Mouse (Mus musculus) neural tube, embryonic 13.5 days (tissue): ENCODE results near the gene Chn2. TPM values are rescaled to one million over a fixed set of nuclear protein-coding genes. Genes with fewer than 3 reads are reported as not detected.

Experiments
- ATAC-seq: fragments of 200-750 bp; cut with Nextera tagmentation; 2 replicates; pipeline ENCODE4 v1.8.0; 2017; ENCODE audit warnings: low read depth, mild to moderate bottlenecking, moderate TSS enrichment, moderate library complexity
- H3K27ac ChIP-seq: fragments of 300-500 bp; sonication (generic); replicated peaks from 2 replicates; pipeline ENCODE4 v1.5.1; 2015; ENCODE audit warnings: moderate library complexity, mild to moderate bottlenecking, inconsistent platforms
- H3K27me3 ChIP-seq: fragments of 300-500 bp; sonication (generic); 2 replicates; pipeline ENCODE4 v1.6.1; 2015; ENCODE audit warnings: mild to moderate bottlenecking, inconsistent platforms
- H3K36me3 ChIP-seq: fragments of 300-500 bp; sonication (generic); 2 replicates; pipeline ENCODE4 v1.6.1; 2015; ENCODE audit warnings: mild to moderate bottlenecking, inconsistent platforms
- H3K4me1 ChIP-seq: fragments of 300-500 bp; sonication (generic); replicated peaks from 2 replicates; pipeline ENCODE4 v1.6.1; 2015; ENCODE audit warnings: inconsistent platforms
- H3K4me2 ChIP-seq: fragments of 300-500 bp; sonication (generic); 2 replicates; pipeline ENCODE4 v1.6.1; 2015; ENCODE audit warnings: inconsistent platforms, mild to moderate bottlenecking, moderate library complexity
- H3K4me3 ChIP-seq: fragments of 300-500 bp; sonication (generic); 2 replicates; pipeline ENCODE4 v1.5.1; 2015; ENCODE audit warnings: mild to moderate bottlenecking, inconsistent platforms
- H3K9ac ChIP-seq: fragments of 300-500 bp; sonication (generic); 2 replicates; pipeline ENCODE4 v1.6.1; 2015; ENCODE audit warnings: moderate library complexity, mild to moderate bottlenecking, inconsistent platforms
- H3K9me3 ChIP-seq: fragments of 300-500 bp; sonication (generic); 2 replicates; pipeline ENCODE4 v1.6.1; 2016; ENCODE audit warnings: inconsistent platforms
- WGBS: fragments of 180-500 bp; shearing (Covaris S2); methylation state at CpG from one replicate; pipeline ENCODE4 v1.1.7; 2015; 5-methylcytosine and 5-hydroxymethylcytosine counted together
- polyA plus RNA-seq: library from polyadenylated mRNA; unstranded; fragments of >200 nt; fragmentation: Nextera tagmentation; extraction: Ambion mirVana; gene quantifications from 2 replicates; pipeline ENCODE4 v1.2.1, GENCODE M21; 2015

Gene Chn2
- polyA plus RNA-seq, 1 experiment from 2014 or later, result 20.6 TPM

- Histone ChIP-seq H3K4me1 (no peaks in the 10 kb centered on the region), H3K4me2 (no peak overlapping the region), H3K4me3 (no peak overlapping the region), H3K27me3 (no peaks in the 10 kb centered on the region), H3K9ac (no peak overlapping the region), H3K36me3 (peaks cover 8% of the 10 kb centered on the region), H3K9me3 (peaks cover 9% of the 10 kb centered on the region), H3K27ac (no peak overlapping the region)
- no peak for ATAC-seq
- WGBS, result 79% methylated on average over 9 of the region's 9 CpGs
Observed at GRCm38 (mm10) chr6:54242286-54242685, 202.9 kb downstream of the Chn2 start.

- no peak overlapping the region for H3K27ac ChIP-seq
- no peak overlapping the region for H3K4me2 ChIP-seq
- H3K9me3 ChIP-seq, result no peaks in the 10 kb centered on the region
- H3K36me3 ChIP-seq, result no peaks in the 10 kb centered on the region
- H3K27me3 ChIP-seq, result no peaks in the 10 kb centered on the region
- no peaks in the 10 kb centered on the region for H3K4me1 ChIP-seq
- WGBS, result 76% methylated on average over 8 of the region's 8 CpGs
- H3K9ac ChIP-seq, result no peak overlapping the region
- ATAC-seq, result no peak
- no peak overlapping the region for H3K4me3 ChIP-seq
Observed at GRCm38 (mm10) chr6:54248354-54249252, 209.2 kb downstream of the Chn2 start.

- no peaks in the 10 kb centered on the region for H3K9me3 ChIP-seq
- H3K27ac ChIP-seq, result no peak overlapping the region
- no peak overlapping the region for H3K9ac ChIP-seq
- no peak overlapping the region for H3K4me3 ChIP-seq
- H3K4me2 ChIP-seq, result no peak overlapping the region
- WGBS, result 47% methylated on average over 17 of the region's 17 CpGs
- H3K36me3 ChIP-seq, result no peaks in the 10 kb centered on the region
- no peak for ATAC-seq
- H3K4me1 ChIP-seq, result peaks cover 10% of the 10 kb centered on the region
- H3K27me3 ChIP-seq, result no peaks in the 10 kb centered on the region
Observed at GRCm38 (mm10) chr6:54251401-54252191, 212.2 kb downstream of the Chn2 start.

GRCm38 (mm10) chr6:54253206-54253605 is 213.9 kb downstream of the Chn2 start:
- H3K4me1 ChIP-seq, result peaks cover 10% of the 10 kb centered on the region
- no peaks in the 10 kb centered on the region for H3K36me3 ChIP-seq
- no peak overlapping the region for H3K27ac ChIP-seq
- no peak overlapping the region for H3K9ac ChIP-seq
- ATAC-seq, result no peak
- 73% methylated on average over 5 of the region's 5 CpGs for WGBS
- H3K9me3 ChIP-seq, result no peaks in the 10 kb centered on the region
- H3K27me3 ChIP-seq, result no peaks in the 10 kb centered on the region
- H3K4me2 ChIP-seq, result no peak overlapping the region
- no peak overlapping the region for H3K4me3 ChIP-seq

GRCm38 (mm10) chr6:54253881-54254280 is 214.5 kb downstream of the Chn2 start:
- peaks cover 10% of the 10 kb centered on the region for H3K4me1 ChIP-seq
- H3K36me3 ChIP-seq, result no peaks in the 10 kb centered on the region
- H3K27me3 ChIP-seq, result no peaks in the 10 kb centered on the region
- no peaks in the 10 kb centered on the region for H3K9me3 ChIP-seq
- H3K4me2 ChIP-seq, result no peak overlapping the region
- 78% methylated on average over 7 of the region's 7 CpGs for WGBS
- H3K9ac ChIP-seq, result no peak overlapping the region
- ATAC-seq, result no peak
- H3K27ac ChIP-seq, result no peak overlapping the region
- H3K4me3 ChIP-seq, result no peak overlapping the region

GRCm38 (mm10) chr6:54254759-54255158 is 215.4 kb downstream of the Chn2 start:
- H3K36me3 ChIP-seq, result no peaks in the 10 kb centered on the region
- no peaks in the 10 kb centered on the region for H3K9me3 ChIP-seq
- no peak for ATAC-seq
- H3K9ac ChIP-seq, result no peak overlapping the region
- peaks cover 10% of the 10 kb centered on the region for H3K4me1 ChIP-seq
- no peak overlapping the region for H3K4me2 ChIP-seq
- H3K27ac ChIP-seq, result no peak overlapping the region
- 71% methylated on average over 6 of the region's 6 CpGs for WGBS
- H3K27me3 ChIP-seq, result no peaks in the 10 kb centered on the region
- no peak overlapping the region for H3K4me3 ChIP-seq

- peak; percentile 36; the same call in 1 of the 2 replicates for ATAC-seq
- Histone ChIP-seq H3K9me3 (no peaks in the 10 kb centered on the region), H3K27me3 (no peaks in the 10 kb centered on the region), H3K4me2 (no peak overlapping the region), H3K4me1 (peaks cover 10% of the 10 kb centered on the region), H3K36me3 (no peaks in the 10 kb centered on the region), H3K9ac (no peak overlapping the region), H3K27ac (no peak overlapping the region), H3K4me3 (no peak overlapping the region)
- 24% methylated on average over 11 of the region's 11 CpGs for WGBS
Observed at GRCm38 (mm10) chr6:54255321-54255720, 216.0 kb downstream of the Chn2 start.

GRCm38 (mm10) chr6:54256397-54256796 is 217.0 kb downstream of the Chn2 start:
- Histone ChIP-seq H3K4me1 (peaks cover 10% of the 10 kb centered on the region), H3K4me3 (no peak overlapping the region), H3K4me2 (no peak overlapping the region), H3K9ac (no peak overlapping the region), H3K27me3 (no peaks in the 10 kb centered on the region), H3K9me3 (no peaks in the 10 kb centered on the region), H3K36me3 (no peaks in the 10 kb centered on the region), H3K27ac (no peak overlapping the region)
- 77% methylated on average over 10 of the region's 10 CpGs for WGBS
- no peak for ATAC-seq

- ATAC-seq, result no peak
- Histone ChIP-seq H3K4me1 (peaks cover 10% of the 10 kb centered on the region), H3K9ac (no peak overlapping the region), H3K9me3 (no peaks in the 10 kb centered on the region), H3K4me2 (no peak overlapping the region), H3K27ac (no peak overlapping the region), H3K27me3 (no peaks in the 10 kb centered on the region), H3K36me3 (no peaks in the 10 kb centered on the region), H3K4me3 (no peak overlapping the region)
- WGBS, result 89% methylated on average over 3 of the region's 3 CpGs
Observed at GRCm38 (mm10) chr6:54257552-54257951, 218.2 kb downstream of the Chn2 start.

GRCm38 (mm10) chr6:54258462-54258861 is 219.1 kb downstream of the Chn2 start:
- Histone ChIP-seq H3K27me3 (no peaks in the 10 kb centered on the region), H3K9me3 (no peaks in the 10 kb centered on the region), H3K4me1 (peaks cover 11% of the 10 kb centered on the region), H3K27ac (no peak overlapping the region), H3K4me3 (no peak overlapping the region), H3K36me3 (no peaks in the 10 kb centered on the region), H3K4me2 (no peak overlapping the region), H3K9ac (no peak overlapping the region)
- no peak for ATAC-seq
- 77% methylated on average over 5 of the region's 5 CpGs for WGBS

- 74% methylated on average over 2 of the region's 2 CpGs for WGBS
- no peaks in the 10 kb centered on the region for H3K27me3 ChIP-seq
- no peak overlapping the region for H3K4me3 ChIP-seq
- no peak for ATAC-seq
- 0 out of 2 replicates have a peak, but pooled peaks cover 11% of the 10 kb centered on the region for H3K4me1 ChIP-seq
- no peak overlapping the region for H3K27ac ChIP-seq
- no peak overlapping the region for H3K4me2 ChIP-seq
- H3K9ac ChIP-seq, result no peak overlapping the region
- no peaks in the 10 kb centered on the region for H3K36me3 ChIP-seq
- no peaks in the 10 kb centered on the region for H3K9me3 ChIP-seq
Observed at GRCm38 (mm10) chr6:54262732-54263131, 223.4 kb downstream of the Chn2 start.

- no peak for ATAC-seq
- WGBS, result 64% methylated on average over 2 of the region's 2 CpGs
- Histone ChIP-seq H3K27me3 (no peaks in the 10 kb centered on the region), H3K4me2 (no peak overlapping the region), H3K4me3 (no peak overlapping the region), H3K9me3 (no peaks in the 10 kb centered on the region), H3K27ac (no peak overlapping the region), H3K9ac (no peak overlapping the region), H3K36me3 (no peaks in the 10 kb centered on the region), H3K4me1 (0 out of 2 replicates have a peak, but pooled peaks cover 11% of the 10 kb centered on the region)
Observed at GRCm38 (mm10) chr6:54263890-54264289, 224.5 kb downstream of the Chn2 start.
